Mouse (Mus musculus) lung, postnatal 0 days (tissue): ENCODE data around the gene Gfod1. TPM values are rescaled to one million over a fixed set of nuclear protein-coding genes. Genes with fewer than 3 reads are reported as not detected.

ENCODE experiments used
- ATAC-seq: fragments of 200-750 bp; cut with Nextera tagmentation; 2 replicates; pipeline ENCODE4 v1.8.0; 2017; ENCODE audit warnings: moderate library complexity
- DNase-seq: peaks from one replicate; pipeline ENCODE4 v3.0.0-alpha.2; 2016; ENCODE audit warnings: low spot score
- H3K27ac ChIP-seq: fragments of 300-500 bp; sonication (generic); 2 replicates; pipeline ENCODE4 v1.5.1; 2014; ENCODE audit warnings: antibody characterized with exemption, mild to moderate bottlenecking, low read length, mixed read lengths
- H3K27me3 ChIP-seq: fragments of 300-500 bp; sonication (generic); replicated peaks from 2 replicates; pipeline ENCODE4 v1.6.1; 2014; ENCODE audit warnings: low read length, mixed read lengths; ENCODE audit not compliant: insufficient read depth
- H3K36me3 ChIP-seq: fragments of 300-500 bp; sonication (generic); 2 replicates; pipeline ENCODE4 v1.6.1; 2014; ENCODE audit warnings: low read length, mixed read lengths; ENCODE audit not compliant: insufficient read depth
- H3K4me1 ChIP-seq: fragments of 300-500 bp; sonication (generic); 2 replicates; pipeline ENCODE4 v1.6.1; 2014; ENCODE audit warnings: antibody characterized with exemption, low read depth, low read length, mixed read lengths; ENCODE audit not compliant: insufficient read depth
- H3K4me2 ChIP-seq: fragments of 300-500 bp; sonication (generic); replicated peaks from 2 replicates; pipeline ENCODE4 v1.6.1; 2014; ENCODE audit warnings: low read depth, mild to moderate bottlenecking, low read length, moderate library complexity, mixed read lengths
- H3K4me3 ChIP-seq: fragments of 300-500 bp; sonication (generic); 2 replicates; pipeline ENCODE4 v1.5.1; 2014; ENCODE audit warnings: low read depth, low read length
- H3K9ac ChIP-seq: fragments of 300-500 bp; sonication (generic); replicated peaks from 2 replicates; pipeline ENCODE4 v1.6.1; 2014; ENCODE audit warnings: low read depth, mild to moderate bottlenecking
- H3K9me3 ChIP-seq: fragments of 300-500 bp; sonication (generic); 2 replicates; pipeline ENCODE4 v1.6.1; 2016; ENCODE audit warnings: low read length, mixed read lengths
- CTCF ChIP-seq: IDR thresholded peaks from 2 replicates; pipeline ENCODE4 v1.5.1; 2016; ENCODE audit warnings: antibody characterized with exemption, mild to moderate bottlenecking
- EP300 ChIP-seq: IDR thresholded peaks from 2 replicates; pipeline ENCODE4 v1.6.1; 2016; ENCODE audit warnings: antibody characterized with exemption, mild to moderate bottlenecking, control low read depth
- WGBS: fragments of 180-500 bp; shearing (Covaris S2); extraction: QIAGEN DNeasy Blood & Tissue Kit; methylation state at CpG from one replicate; pipeline ENCODE4 v1.1.7; 2014; 5-methylcytosine and 5-hydroxymethylcytosine counted together
- polyA plus RNA-seq: library from polyadenylated mRNA; unstranded; fragments of >200 nt; fragmentation: Nextera tagmentation; extraction: Ambion mirVana; gene quantifications from 2 replicates; pipeline ENCODE4 v1.2.1, GENCODE M21; 2015

Gfod1 gene
- polyA plus RNA-seq, 1 experiment from 2014 or later: 1.6 TPM

DNA sequence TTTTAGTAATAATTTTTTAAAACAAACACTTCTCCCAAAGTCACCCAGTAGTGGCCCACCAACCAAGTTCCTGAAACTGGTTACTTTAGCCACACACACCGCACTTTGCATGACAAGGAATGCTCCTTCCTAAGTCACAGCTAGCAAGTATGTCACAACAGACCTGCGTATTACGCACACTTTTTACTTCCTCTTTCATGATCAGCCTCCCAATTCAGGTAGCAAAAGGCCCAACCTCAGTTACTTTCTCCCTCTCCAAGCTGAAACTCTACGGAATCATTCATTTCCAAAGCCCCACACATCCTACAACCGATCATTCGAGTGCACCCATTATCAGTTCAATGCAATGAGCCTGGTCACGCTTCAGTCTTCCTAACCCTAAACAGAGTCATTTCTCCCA is 8.3 kb downstream of the Gfod1 start:
- no peaks in the 10 kb centered on the region for H3K9me3 ChIP-seq
- no peak for ATAC-seq

DNA sequence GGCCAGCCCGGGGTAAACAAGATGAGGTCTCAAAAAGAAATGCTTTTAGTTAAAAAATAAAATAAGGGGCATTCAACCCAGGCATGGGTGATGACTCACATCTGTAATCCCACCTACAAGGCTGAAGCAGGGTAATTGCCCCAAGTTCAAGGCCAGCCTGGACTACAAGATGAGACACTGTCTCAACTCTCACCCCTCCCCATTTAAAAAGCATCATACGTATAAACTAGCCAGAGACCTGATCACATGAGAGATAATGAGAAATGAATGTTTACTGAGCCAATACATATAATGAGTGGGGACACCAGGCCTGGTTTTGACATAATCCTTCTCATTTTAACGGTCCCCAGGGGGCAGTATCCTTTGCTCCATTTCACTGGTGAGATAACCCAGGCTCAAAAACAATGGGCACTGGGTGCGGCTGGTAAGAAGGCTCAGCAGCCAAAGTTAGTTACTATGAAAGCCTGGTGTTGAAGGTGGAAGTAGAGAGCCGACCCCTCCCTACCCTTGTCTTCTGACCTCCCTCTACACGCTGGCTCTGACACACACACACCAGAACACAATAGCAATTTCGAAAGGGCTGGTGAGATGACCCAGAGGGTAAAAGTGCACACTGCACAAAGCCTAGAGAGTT is 8.9 kb downstream of the Gfod1 start:
- Histone ChIP-seq H3K36me3 (no peaks in the 10 kb centered on the region), H3K4me2 (no peak overlapping the region), H3K9me3 (no peaks in the 10 kb centered on the region), H3K27me3 (no peaks in the 10 kb centered on the region), H3K4me3 (no peak overlapping the region), H3K9ac (no peak overlapping the region), H3K27ac (no peak overlapping the region), H3K4me1 (0 out of 2 replicates have a peak, but pooled peaks cover 4% of the 10 kb centered on the region)
- peak; percentile 60; the same call in 1 of the 2 replicates for ATAC-seq
- 58% methylated on average over 7 of the region's 7 CpGs for WGBS
- peak; percentile 47 for TF ChIP-seq CTCF
- peak; percentile 22; the same call in 1 of the 2 replicates for TF ChIP-seq EP300
- DNase-seq: peak; percentile 54

More for the DNA sequence above, 8.3 kb downstream of the Gfod1 start:
- H3K4me2 ChIP-seq: no peak overlapping the region
- no peak overlapping the region for H3K27ac ChIP-seq
- peaks cover 8% of the 10 kb centered on the region; the same call in 1 of the 2 replicates for H3K4me1 ChIP-seq
- H3K27me3 ChIP-seq: no peaks in the 10 kb centered on the region
- WGBS: 86% methylated on average over 7 of the region's 7 CpGs
- H3K4me3 ChIP-seq: no peak overlapping the region
- DNase-seq: peak; percentile 50
- TF ChIP-seq CTCF: no peak
- TF ChIP-seq EP300: no peak
- no peak overlapping the region for H3K9ac ChIP-seq
- H3K36me3 ChIP-seq: no peaks in the 10 kb centered on the region

DNA sequence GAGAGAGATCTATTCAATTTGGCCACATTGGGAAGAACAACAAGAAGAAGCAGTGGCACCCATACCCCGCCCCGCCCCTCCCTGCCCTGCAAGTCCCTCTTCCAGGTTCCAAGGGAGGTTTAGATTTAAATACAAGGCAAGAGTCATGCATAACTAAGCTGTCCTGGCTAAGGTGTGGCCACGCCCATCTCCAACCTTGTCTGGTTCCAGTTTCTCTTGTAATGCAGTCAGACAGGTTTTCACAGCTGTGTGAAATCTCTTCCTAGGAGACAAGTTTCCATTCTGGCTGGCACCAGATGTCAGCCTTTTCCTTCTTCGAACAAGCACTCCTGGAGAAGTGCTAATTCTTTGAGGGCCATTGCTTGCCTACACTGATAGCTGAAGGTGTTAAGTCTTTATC is 11.1 kb downstream of the Gfod1 start:
- H3K4me2 ChIP-seq: no peak overlapping the region
- no peaks in the 10 kb centered on the region for H3K27me3 ChIP-seq
- H3K36me3 ChIP-seq: no peaks in the 10 kb centered on the region
- 0 out of 2 replicates have a peak, but pooled peaks cover 4% of the 10 kb centered on the region for H3K4me1 ChIP-seq
- H3K9ac ChIP-seq: no peak overlapping the region
- H3K4me3 ChIP-seq: no peak overlapping the region
- DNase-seq (peak; percentile 86), ATAC-seq (peak; percentile 83)
- no peak overlapping the region for H3K27ac ChIP-seq
- TF ChIP-seq EP300 (peak; percentile 74), CTCF (no peak)
- WGBS: 69% methylated on average over 4 of the region's 4 CpGs
- H3K9me3 ChIP-seq: no peaks in the 10 kb centered on the region

DNA sequence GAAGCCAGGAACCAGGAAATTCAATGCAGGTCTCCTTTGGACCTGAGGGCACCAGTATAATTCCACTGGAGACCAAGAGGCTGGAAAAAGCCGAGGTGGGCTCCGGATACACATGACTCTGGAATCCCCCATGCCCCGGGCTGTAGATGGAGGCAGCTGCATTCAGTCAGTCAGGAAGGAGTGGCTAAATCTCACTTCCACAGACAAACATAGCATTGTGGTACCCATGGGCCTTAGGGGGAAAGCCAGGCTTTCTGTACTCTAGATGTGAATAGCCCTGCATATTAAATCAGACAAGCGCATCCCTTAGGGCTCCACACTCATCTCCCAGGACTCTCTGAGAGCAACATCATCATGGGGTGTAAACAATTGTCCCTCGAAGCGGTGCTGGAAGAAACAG is 14.9 kb downstream of the Gfod1 start:
- Histone ChIP-seq H3K4me2 (no peak overlapping the region), H3K27ac (no peak overlapping the region), H3K4me3 (no peak overlapping the region), H3K4me1 (0 out of 2 replicates have a peak, but pooled peaks cover 4% of the 10 kb centered on the region), H3K27me3 (no peaks in the 10 kb centered on the region), H3K36me3 (no peaks in the 10 kb centered on the region), H3K9ac (no peak overlapping the region), H3K9me3 (no peaks in the 10 kb centered on the region)
- TF ChIP-seq EP300 (no peak), CTCF (no peak)
- 76% methylated on average over 6 of the region's 6 CpGs for WGBS
- DNase-seq: no peak
- ATAC-seq: no peak

DNA sequence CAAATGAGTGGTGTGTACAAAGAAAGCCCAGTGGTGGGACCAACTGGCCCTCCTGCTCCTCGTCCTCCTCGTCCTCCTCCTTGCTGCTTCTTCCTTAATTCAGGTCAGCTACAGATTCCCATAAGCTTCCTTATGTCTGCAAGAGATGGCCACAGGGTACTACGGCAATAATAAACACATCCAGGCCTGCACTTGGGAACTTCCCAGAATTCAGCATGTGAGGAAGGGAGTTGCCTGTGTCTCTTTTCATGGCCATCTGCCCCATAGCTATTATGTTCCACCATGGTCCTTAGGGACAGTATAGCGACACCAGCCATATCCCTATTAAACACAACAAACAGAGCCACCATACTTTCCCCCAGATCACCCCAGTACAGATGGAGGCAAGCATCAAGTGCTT is 15.5 kb downstream of the Gfod1 start:
- no peaks in the 10 kb centered on the region for H3K9me3 ChIP-seq
- no peak for DNase-seq
- H3K4me1 ChIP-seq: 0 out of 2 replicates have a peak, but pooled peaks cover 4% of the 10 kb centered on the region
- ATAC-seq: no peak
- WGBS: 66% methylated on average over 4 of the region's 4 CpGs
- no peak overlapping the region for H3K9ac ChIP-seq
- no peaks in the 10 kb centered on the region for H3K27me3 ChIP-seq
- H3K27ac ChIP-seq: no peak overlapping the region
- no peak overlapping the region for H3K4me3 ChIP-seq
- no peak overlapping the region for H3K4me2 ChIP-seq
- no peak for TF ChIP-seq EP300
- no peak for TF ChIP-seq CTCF
- H3K36me3 ChIP-seq: no peaks in the 10 kb centered on the region

DNA sequence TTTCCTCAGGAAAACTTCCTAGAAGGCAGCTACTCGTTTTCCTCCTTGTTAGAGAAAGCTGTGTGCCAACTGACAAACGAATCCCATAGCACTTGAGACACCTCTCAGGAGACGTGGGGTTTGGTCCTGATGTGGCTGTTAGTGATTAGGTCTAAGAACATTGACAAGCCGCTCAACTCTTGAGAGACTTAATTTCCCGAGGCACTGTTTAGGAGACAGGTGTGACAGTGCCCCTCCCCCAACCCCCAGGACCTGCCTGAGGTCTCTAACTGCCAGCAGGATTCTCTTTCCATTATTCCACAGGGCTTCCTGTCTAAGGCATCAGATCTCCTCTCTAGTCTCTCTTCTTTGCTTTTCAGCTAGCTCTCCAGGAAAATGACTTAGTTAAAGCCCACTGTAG is 15.9 kb downstream of the Gfod1 start:
- no peak overlapping the region for H3K9ac ChIP-seq
- no peak overlapping the region for H3K27ac ChIP-seq
- H3K27me3 ChIP-seq: no peaks in the 10 kb centered on the region
- H3K36me3 ChIP-seq: no peaks in the 10 kb centered on the region
- no peak overlapping the region for H3K4me3 ChIP-seq
- H3K9me3 ChIP-seq: no peaks in the 10 kb centered on the region
- ATAC-seq (no peak), DNase-seq (no peak)
- 32% methylated on average over 5 of the region's 5 CpGs for WGBS
- H3K4me2 ChIP-seq: no peak overlapping the region
- TF ChIP-seq EP300 (no peak), CTCF (no peak)
- 0 out of 2 replicates have a peak, but pooled peaks cover 4% of the 10 kb centered on the region for H3K4me1 ChIP-seq
